Mouse (Mus musculus) erythroblast, embryonic 14.5 days (primary cell): ENCODE data around the gene Tmx2.

Experiments
- GATA1 ChIP-seq: IDR thresholded peaks from 2 replicates; pipeline ENCODE4 v1.6.1; 2012; ENCODE audit warnings: low read length, inconsistent platforms, mixed read lengths
- TAL1 ChIP-seq: IDR thresholded peaks from 3 replicates; pipeline ENCODE4 v1.6.1; 2012; ENCODE audit warnings: low read length, inconsistent platforms, mixed read lengths

- no peak for TF ChIP-seq GATA1
- no peak for TF ChIP-seq TAL1
These were observed 25.4 kb upstream of the Tmx2 start for GRCm38 (mm10) chr2:84704329-84704728.
